Mouse (Mus musculus): ENCODE results near the gene Ube2o.

DNA sequence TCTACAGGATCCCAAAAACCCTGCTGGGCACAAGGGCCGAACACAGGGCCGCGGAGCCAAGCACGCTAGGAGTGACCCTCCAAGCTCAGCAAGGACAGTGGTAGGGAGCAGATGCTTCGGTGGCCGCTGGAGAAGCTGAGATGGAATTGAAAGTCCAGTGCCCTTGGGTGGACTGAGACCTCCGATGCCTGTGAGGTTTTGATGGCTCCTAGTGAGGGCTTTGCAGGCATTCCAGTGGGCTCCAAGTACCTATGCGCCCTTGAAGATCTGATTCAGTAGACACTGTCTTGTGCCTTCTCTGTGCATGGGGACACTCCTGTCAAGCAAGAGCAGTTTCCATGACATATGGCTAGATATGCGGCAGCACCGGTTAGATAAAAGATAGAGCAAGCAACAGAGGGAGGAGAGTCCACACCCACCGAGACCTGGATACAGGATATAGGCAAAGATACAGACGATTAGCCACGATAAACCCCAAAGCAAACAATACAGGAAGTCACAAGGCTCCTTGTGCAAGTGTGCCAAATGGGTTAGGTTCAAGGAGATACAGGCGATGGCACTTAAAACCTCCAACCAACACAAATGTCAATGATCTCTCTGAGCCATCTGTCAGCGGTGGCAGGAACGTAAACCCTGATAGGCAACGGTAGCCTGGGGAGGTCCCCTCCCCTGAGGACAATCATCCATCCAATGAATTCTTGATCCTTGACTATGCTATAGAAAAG, 74.9 kb downstream of the Ube2o start:
- TF ChIP-seq CTCF (IDR thresholded peaks at IDR 0.05; ENCODE audit: extremely low read depth, insufficient read length, insufficient replicate concordance, low read depth, low read length): no peak
- no peak for TF ChIP-seq POLR2A (IDR thresholded peaks at IDR 0.05; ENCODE audit: low read depth, low read length)

Data from small intestine, adult 2 months (tissue).